ENCODE assay signal across 21 mouse cellular contexts in genomic region chr1:96773712-96774111, GRCm38 (mm10).
A peak's percentile ranks its signal among the peaks of the same experiment; 100 is the strongest.
DNase-seq lines count a peak whose midpoint lies in the region; ATAC-seq and TF ChIP-seq lines count a peak whose summit lies in the region.
"Had no signal": no experiment of that assay in that cellular context is flagged by ENCODE, and none has a peak within 500 bp of the region (broad histone marks: within the 10 kb centered on the region; RNA-seq: fewer than 3 reads in every experiment).

No protein-coding gene starts in this region.

- TF ChIP-seq CTCF in MEL (IDR thresholded peaks at IDR 0.05 in 2 of 3, conservative IDR thresholded peaks at IDR 0.05 in 1 of 3; ENCODE audit: control insufficient read depth in 1 of 3, insufficient read depth in 1 of 3, low read depth in 2 of 3, low read length in 3 of 3, poor library complexity in 1 of 3, severe bottlenecking in 1 of 3), result no peak

- TF ChIP-seq RAD21 in MEL (IDR thresholded peaks at IDR 0.05; ENCODE audit: low read depth, low read length), result no peak

- no peak overlapping the region for H3K27ac ChIP-seq in midbrain, embryonic 11.5 days (ENCODE audit: low read depth, low read length)
- H3K27ac ChIP-seq in midbrain, embryonic 16.5 days (ENCODE audit: low read length), result no peak overlapping the region
- H3K27ac ChIP-seq in MEL (ENCODE audit: control insufficient read depth, low read depth, low read length), result no peak overlapping the region
- no peak overlapping the region for H3K27ac ChIP-seq in forebrain, embryonic 12.5 days
- H3K27ac ChIP-seq in forebrain, embryonic 16.5 days (ENCODE audit: low read length), result no peak overlapping the region
- H3K27ac ChIP-seq in intestine, embryonic 15.5 days, result no peak overlapping the region
- H3K27ac ChIP-seq: embryonic facial prominence, embryonic 12.5 days; heart, embryonic 10.5 days; hindbrain, embryonic 12.5 days had no signal

- DNase-seq in midbrain, embryonic 11.5 days (ENCODE audit: low spot score, missing footprints), result no peak
- peak; percentile 17 for DNase-seq in MEL (ENCODE audit: low read depth, low spot score)
- DNase-seq: adrenal gland, postnatal 25 days; cerebellum, adult 11 months; cerebellum, adult 8-10 months; cerebellum, postnatal 14 days; gastrocnemius, postnatal 36 days; heart, adult 18-20 months; heart, postnatal 10 days; heart, postnatal 4 days had no signal

- peak; percentile 35; the same call in 1 of the 2 replicates for ATAC-seq in midbrain, embryonic 11.5 days (ENCODE audit: low FRiP score)
- no peak for ATAC-seq in midbrain, embryonic 16.5 days
- ATAC-seq in forebrain, embryonic 12.5 days (ENCODE audit: low FRiP score), result peak; percentile 57; the same call in 1 of the 2 replicates
- ATAC-seq in forebrain, embryonic 16.5 days, result peak; percentile 83
- no peak for ATAC-seq in intestine, embryonic 15.5 days
- no peak for ATAC-seq in inflammation-experienced regulatory T-cells, adult 6 months
- ATAC-seq: activated CD4-positive, CD25-positive, alpha-beta regulatory T cell, adult 4 months; hindbrain, embryonic 16.5 days; Patski had no signal

- 0 out of 4 replicates have a peak, but pooled peaks of 1 of the 2 experiments have one; percentile 15 for TF ChIP-seq EP300 in MEL (IDR thresholded peaks at IDR 0.05; ENCODE audit: low read depth in 1 of 2, low read length in 2 of 2)

- H3K9me3 ChIP-seq in midbrain, embryonic 11.5 days (ENCODE audit: control insufficient read depth, low read length), result no peaks in the 10 kb centered on the region
- no peaks in the 10 kb centered on the region for H3K9me3 ChIP-seq in midbrain, embryonic 16.5 days (replicated peaks; ENCODE audit: control insufficient read depth, low read length, poor library complexity, severe bottlenecking)
- H3K9me3 ChIP-seq in MEL (replicated peaks; ENCODE audit: insufficient read depth, low read length), result no peaks in the 10 kb centered on the region
- H3K9me3 ChIP-seq in forebrain, embryonic 12.5 days, result no peaks in the 10 kb centered on the region
- no peaks in the 10 kb centered on the region for H3K9me3 ChIP-seq in forebrain, embryonic 16.5 days (ENCODE audit: control insufficient read depth, low read length)
- H3K9me3 ChIP-seq in intestine, embryonic 15.5 days, result no peaks in the 10 kb centered on the region
- H3K9me3 ChIP-seq: embryonic facial prominence, embryonic 12.5 days; heart, embryonic 10.5 days; hindbrain, embryonic 12.5 days had no signal

- no peak overlapping the region for H3K9ac ChIP-seq in midbrain, embryonic 11.5 days (ENCODE audit: low read length)
- H3K9ac ChIP-seq in midbrain, embryonic 16.5 days (ENCODE audit: low read depth, low read length), result no peak overlapping the region
- H3K9ac ChIP-seq in MEL (ENCODE audit: control insufficient read depth, low read depth, low read length, poor library complexity, severe bottlenecking), result 0 out of 2 replicates have a peak overlapping the region, but pooled peaks have one; percentile 2
- no peak overlapping the region for H3K9ac ChIP-seq in forebrain, embryonic 12.5 days
- no peak overlapping the region for H3K9ac ChIP-seq in forebrain, embryonic 16.5 days (replicated peaks; ENCODE audit: low read depth, low read length)
- no peak overlapping the region for H3K9ac ChIP-seq in intestine, embryonic 15.5 days
- H3K9ac ChIP-seq: embryonic facial prominence, embryonic 12.5 days; hindbrain, embryonic 12.5 days had no signal

- WGBS in midbrain, embryonic 11.5 days, result 65% methylated on average over 5 of the region's 5 CpGs
- 30% methylated on average over 5 of the region's 5 CpGs for WGBS in midbrain, embryonic 16.5 days
- WGBS in forebrain, embryonic 12.5 days, result 47% methylated on average over 5 of the region's 5 CpGs
- WGBS in forebrain, embryonic 16.5 days, result 42% methylated on average over 5 of the region's 5 CpGs
- 85% methylated on average over 5 of the region's 5 CpGs for WGBS in intestine, embryonic 15.5 days

- TF ChIP-seq POLR2A in MEL (IDR thresholded peaks at IDR 0.05; ENCODE audit: control insufficient read depth in 1 of 2, insufficient read depth in 1 of 2, low read depth in 1 of 2, low read length in 2 of 2, poor library complexity in 1 of 2), result no peak

- H3K4me2 ChIP-seq in midbrain, embryonic 11.5 days, result no peak overlapping the region
- no peak overlapping the region for H3K4me2 ChIP-seq in midbrain, embryonic 16.5 days (ENCODE audit: low read length)
- H3K4me2 ChIP-seq in forebrain, embryonic 12.5 days, result no peak overlapping the region
- H3K4me2 ChIP-seq in forebrain, embryonic 16.5 days (ENCODE audit: low read length), result no peak overlapping the region
- no peak overlapping the region for H3K4me2 ChIP-seq in intestine, embryonic 15.5 days (replicated peaks)
- H3K4me2 ChIP-seq: embryonic facial prominence, embryonic 12.5 days; hindbrain, embryonic 12.5 days had no signal

- no peaks in the 10 kb centered on the region for H3K4me1 ChIP-seq in midbrain, embryonic 11.5 days (ENCODE audit: control insufficient read depth, insufficient read depth, low read length)
- no peaks in the 10 kb centered on the region for H3K4me1 ChIP-seq in midbrain, embryonic 16.5 days (ENCODE audit: control insufficient read depth, insufficient read depth, low read length)
- peaks cover 0 to 2% of the 10 kb centered on the region in 2 experiments; a peak in 1 of 4 replicates for H3K4me1 ChIP-seq in MEL (ENCODE audit: control insufficient read depth in 1 of 2, insufficient read depth in 2 of 2, low read length in 2 of 2)
- H3K4me1 ChIP-seq in forebrain, embryonic 12.5 days, result no peaks in the 10 kb centered on the region
- no peaks in the 10 kb centered on the region for H3K4me1 ChIP-seq in forebrain, embryonic 16.5 days (replicated peaks; ENCODE audit: control insufficient read depth, insufficient read depth, low read length)
- H3K4me1 ChIP-seq in intestine, embryonic 15.5 days (replicated peaks), result no peaks in the 10 kb centered on the region
- H3K4me1 ChIP-seq: embryonic facial prominence, embryonic 12.5 days; heart, embryonic 10.5 days; hindbrain, embryonic 12.5 days had no signal

- H3K36me3 ChIP-seq in midbrain, embryonic 11.5 days (ENCODE audit: control insufficient read depth, insufficient read depth, low read length), result no peaks in the 10 kb centered on the region
- H3K36me3 ChIP-seq in midbrain, embryonic 16.5 days (ENCODE audit: control insufficient read depth, insufficient read depth, low read length), result no peaks in the 10 kb centered on the region
- no peaks in the 10 kb centered on the region for H3K36me3 ChIP-seq in MEL (ENCODE audit: control insufficient read depth in 1 of 2, insufficient read depth in 2 of 2, low read length in 2 of 2)
- no peaks in the 10 kb centered on the region for H3K36me3 ChIP-seq in forebrain, embryonic 12.5 days (replicated peaks)
- H3K36me3 ChIP-seq in forebrain, embryonic 16.5 days (ENCODE audit: control insufficient read depth, insufficient read depth), result no peaks in the 10 kb centered on the region
- no peaks in the 10 kb centered on the region for H3K36me3 ChIP-seq in intestine, embryonic 15.5 days
- H3K36me3 ChIP-seq: embryonic facial prominence, embryonic 12.5 days; heart, embryonic 10.5 days; hindbrain, embryonic 12.5 days had no signal

- no peak overlapping the region for H3K4me3 ChIP-seq in midbrain, embryonic 11.5 days (ENCODE audit: low read depth, low read length)
- no peak overlapping the region for H3K4me3 ChIP-seq in midbrain, embryonic 16.5 days (ENCODE audit: low read depth, low read length)
- peak overlapping the region in 1 of 2 experiments; percentile 45; a peak in 3 of 4 replicates for H3K4me3 ChIP-seq in MEL (ENCODE audit: control insufficient read depth in 1 of 2, insufficient read depth in 1 of 2, low read depth in 2 of 2, low read length in 2 of 2)
- H3K4me3 ChIP-seq in forebrain, embryonic 12.5 days (replicated peaks), result no peak overlapping the region
- no peak overlapping the region for H3K4me3 ChIP-seq in forebrain, embryonic 16.5 days (replicated peaks; ENCODE audit: low read length)
- no peak overlapping the region for H3K4me3 ChIP-seq in intestine, embryonic 15.5 days (replicated peaks)
- H3K4me3 ChIP-seq: embryonic facial prominence, embryonic 12.5 days; heart, embryonic 10.5 days; hindbrain, embryonic 12.5 days had no signal

- H3K79me2 ChIP-seq in MEL (ENCODE audit: control insufficient read depth, insufficient read depth, low read length, poor library complexity), result no peaks in the 10 kb centered on the region

- H3K27me3 ChIP-seq in midbrain, embryonic 11.5 days (ENCODE audit: control insufficient read depth, insufficient read depth, low read length), result no peaks in the 10 kb centered on the region
- H3K27me3 ChIP-seq in midbrain, embryonic 16.5 days (ENCODE audit: control insufficient read depth, insufficient read depth, low read depth, low read length), result no peaks in the 10 kb centered on the region
- no peaks in the 10 kb centered on the region for H3K27me3 ChIP-seq in MEL (ENCODE audit: control insufficient read depth in 1 of 2, insufficient read depth in 2 of 2, low read length in 2 of 2)
- H3K27me3 ChIP-seq in forebrain, embryonic 12.5 days, result no peaks in the 10 kb centered on the region
- no peaks in the 10 kb centered on the region for H3K27me3 ChIP-seq in forebrain, embryonic 16.5 days (replicated peaks; ENCODE audit: control insufficient read depth, insufficient read depth, low read length)
- H3K27me3 ChIP-seq in intestine, embryonic 15.5 days (replicated peaks), result no peaks in the 10 kb centered on the region
- H3K27me3 ChIP-seq: embryonic facial prominence, embryonic 12.5 days; hindbrain, embryonic 12.5 days; Patski had no signal

TF ChIP-seq in MEL, 35 proteins besides CTCF, POLR2A, EP300 and RAD21 (continues in another document):
- TF ChIP-seq HCFC1 (IDR thresholded peaks at IDR 0.05; ENCODE audit: low read depth, low read length) (no peak), MYC (IDR thresholded peaks at IDR 0.05; ENCODE audit: low read depth, low read length) (no peak), NRF1 (IDR thresholded peaks at IDR 0.05; ENCODE audit: insufficient read depth, low read depth, low read length, poor library complexity, severe bottlenecking) (no peak), MAZ (IDR thresholded peaks at IDR 0.05; ENCODE audit: low read depth, low read length) (no peak), ZMIZ1 (IDR thresholded peaks at IDR 0.05; ENCODE audit: low read depth, low read length) (no peak), USF2 (IDR thresholded peaks at IDR 0.05; ENCODE audit: borderline replicate concordance in 1 of 2, insufficient read depth in 1 of 2, low read depth in 1 of 2, low read length in 2 of 2) (no peak), ZNF384 (IDR thresholded peaks at IDR 0.05; ENCODE audit: low read depth, low read length) (no peak), MAFK (IDR thresholded peaks at IDR 0.05; ENCODE audit: borderline replicate concordance, low read depth, low read length) (no peak), E2F4 (IDR thresholded peaks at IDR 0.05; ENCODE audit: borderline replicate concordance, low read depth, low read length) (no peak), TAL1 (IDR thresholded peaks at IDR 0.05; ENCODE audit: low read length) (no peak), ETS1 (IDR thresholded peaks at IDR 0.05; ENCODE audit: low read depth, low read length) (no peak), POLR2AphosphoS2 (IDR thresholded peaks at IDR 0.05; ENCODE audit: low read length) (no peak), SIN3A (IDR thresholded peaks at IDR 0.05; ENCODE audit: low read length) (no peak), JUND (IDR thresholded peaks at IDR 0.05; ENCODE audit: low read depth, low read length) (no peak)

Comparison
In these comparisons a context has a peak if more than half of its experiments do, and no peak if none do; other contexts are left out.
1. ATAC-seq: peak in midbrain, embryonic 11.5 days (single experiment), forebrain, embryonic 12.5 days (single experiment) and forebrain, embryonic 16.5 days (single experiment); none in midbrain, embryonic 16.5 days (single experiment), intestine, embryonic 15.5 days (single experiment) and inflammation-experienced regulatory T-cells, adult 6 months (single experiment).